Mouse (Mus musculus): Measurements from ENCODE around the gene Tmprss11d.

GRCm38 (mm10) chr5:86306116-86306515 lies 67.1 kb downstream of the Tmprss11d start:
- TF ChIP-seq RAD21 (IDR thresholded peaks at IDR 0.05; ENCODE audit: low read depth, low read length) (no peak), GABPA (IDR thresholded peaks at IDR 0.05; ENCODE audit: insufficient replicate concordance, low read depth, low read length) (no peak), EP300 (IDR thresholded peaks at IDR 0.05; ENCODE audit: low read length) (no peak), POLR2A (IDR thresholded peaks at IDR 0.05; ENCODE audit: low read depth, low read length) (no peak), CTCF (conservative IDR thresholded peaks at IDR 0.05 in 1 of 2, IDR thresholded peaks at IDR 0.05 in 1 of 2; ENCODE audit: low read depth in 2 of 2, low read length in 2 of 2) (no peak)
